Mouse (Mus musculus) hindbrain, embryonic 11.5 days (tissue): Measurements from ENCODE around the gene Ooep. TPM values are rescaled to one million over a fixed set of nuclear protein-coding genes. Genes with fewer than 3 reads are reported as not detected.

Source experiments
- ATAC-seq: fragments of 200-750 bp; cut with Nextera tagmentation; 2 replicates; pipeline ENCODE4 v1.8.0; 2017; ENCODE audit warnings: mild to moderate bottlenecking, moderate TSS enrichment, moderate library complexity; ENCODE audit not compliant: low FRiP score
- DNase-seq: peaks from one replicate; pipeline ENCODE4 v3.0.0-alpha.2; 2015; ENCODE audit warnings: low spot score
- H3K27ac ChIP-seq: fragments of 300-500 bp; sonication (generic); 2 replicates; pipeline ENCODE4 v1.5.1; 2014; ENCODE audit warnings: mild to moderate bottlenecking, low read depth, low read length
- H3K27me3 ChIP-seq: fragments of 300-500 bp; sonication (generic); 2 replicates; pipeline ENCODE4 v1.6.1; 2014; ENCODE audit warnings: mild to moderate bottlenecking, low read length, moderate library complexity, mixed read lengths; ENCODE audit not compliant: control insufficient read depth, insufficient read depth
- H3K36me3 ChIP-seq: fragments of 300-500 bp; sonication (generic); 2 replicates; pipeline ENCODE4 v1.6.1; 2014; ENCODE audit warnings: mild to moderate bottlenecking, low read length, moderate library complexity, mixed read lengths; ENCODE audit not compliant: control insufficient read depth, insufficient read depth
- H3K4me1 ChIP-seq: fragments of 300-500 bp; sonication (generic); replicated peaks from 2 replicates; pipeline ENCODE4 v1.6.1; 2014; ENCODE audit warnings: low read length, mixed read lengths; ENCODE audit not compliant: control insufficient read depth, insufficient read depth
- H3K4me2 ChIP-seq: fragments of 300-500 bp; sonication (generic); replicated peaks from 2 replicates; pipeline ENCODE4 v1.6.1; 2014; ENCODE audit warnings: mild to moderate bottlenecking, low read depth, low read length
- H3K4me3 ChIP-seq: fragments of 300-500 bp; sonication (generic); 2 replicates; pipeline ENCODE4 v1.5.1; 2014; ENCODE audit warnings: low read depth, low read length
- H3K9ac ChIP-seq: fragments of 300-500 bp; sonication (generic); 2 replicates; pipeline ENCODE4 v1.6.1; 2014; ENCODE audit warnings: low read depth, low read length
- H3K9me3 ChIP-seq: fragments of 300-500 bp; sonication (generic); 2 replicates; pipeline ENCODE4 v1.6.1; 2016; ENCODE audit warnings: low read length; ENCODE audit not compliant: control insufficient read depth
- WGBS: fragments of 180-500 bp; shearing (Covaris S2); extraction: QIAGEN DNeasy Blood & Tissue Kit; methylation state at CpG from one replicate; pipeline ENCODE4 v1.1.7; 2014; 5-methylcytosine and 5-hydroxymethylcytosine counted together
- polyA plus RNA-seq: library from polyadenylated mRNA; unstranded; fragments of >200 nt; fragmentation: Nextera tagmentation; extraction: Ambion mirVana; gene quantifications from 2 replicates; pipeline ENCODE4 v1.2.1, GENCODE M21; 2014

The Ooep gene
- polyA plus RNA-seq, 1 experiment from 2014 or later, result 3.3 TPM

- no peak overlapping the region for H3K9ac ChIP-seq
- ATAC-seq, result no peak
- 0 out of 2 replicates have a peak, but pooled peaks cover 2% of the 10 kb centered on the region for H3K4me1 ChIP-seq
- H3K36me3 ChIP-seq, result no peaks in the 10 kb centered on the region
- peaks cover 35% of the 10 kb centered on the region for H3K27me3 ChIP-seq
- H3K9me3 ChIP-seq, result no peaks in the 10 kb centered on the region
- DNase-seq, result no peak
- H3K4me3 ChIP-seq, result no peak overlapping the region
- 69% methylated on average over 7 of the region's 7 CpGs for WGBS
- H3K27ac ChIP-seq, result no peak overlapping the region
- H3K4me2 ChIP-seq, result no peak overlapping the region
These were observed 16.1 kb upstream of the Ooep start for GRCm38 (mm10) chr9:78394602-78395001.

GRCm38 (mm10) chr9:78393741-78394140 is 15.2 kb upstream of the Ooep start:
- Histone ChIP-seq H3K36me3 (no peaks in the 10 kb centered on the region), H3K27ac (no peak overlapping the region), H3K9ac (no peak overlapping the region), H3K4me3 (no peak overlapping the region), H3K4me1 (0 out of 2 replicates have a peak, but pooled peaks cover 2% of the 10 kb centered on the region), H3K27me3 (peaks cover 35% of the 10 kb centered on the region), H3K9me3 (no peaks in the 10 kb centered on the region), H3K4me2 (no peak overlapping the region)
- DNase-seq, result no peak
- WGBS, result 91% methylated on average over 10 of the region's 10 CpGs
- no peak for ATAC-seq

- H3K4me3 ChIP-seq, result no peak overlapping the region
- WGBS, result 64% methylated on average over 5 of the region's 5 CpGs
- ATAC-seq (no peak), DNase-seq (no peak)
- H3K4me1 ChIP-seq, result no peaks in the 10 kb centered on the region
- no peak overlapping the region for H3K27ac ChIP-seq
- H3K27me3 ChIP-seq, result peaks cover 12% of the 10 kb centered on the region
- no peak overlapping the region for H3K9ac ChIP-seq
- no peaks in the 10 kb centered on the region for H3K9me3 ChIP-seq
- no peaks in the 10 kb centered on the region for H3K36me3 ChIP-seq
- no peak overlapping the region for H3K4me2 ChIP-seq
These were observed 11.5 kb upstream of the Ooep start for GRCm38 (mm10) chr9:78389981-78390380.

- no peak overlapping the region for H3K9ac ChIP-seq
- no peak overlapping the region for H3K4me3 ChIP-seq
- DNase-seq, result no peak
- H3K36me3 ChIP-seq, result no peaks in the 10 kb centered on the region
- 88% methylated on average over 7 of the region's 7 CpGs for WGBS
- ATAC-seq, result no peak
- no peak overlapping the region for H3K27ac ChIP-seq
- H3K4me1 ChIP-seq, result no peaks in the 10 kb centered on the region
- H3K4me2 ChIP-seq, result no peak overlapping the region
- no peaks in the 10 kb centered on the region for H3K27me3 ChIP-seq
- no peaks in the 10 kb centered on the region for H3K9me3 ChIP-seq
These were observed 8.4 kb upstream of the Ooep start for GRCm38 (mm10) chr9:78386947-78387346.

- Histone ChIP-seq H3K4me3 (no peak overlapping the region), H3K27ac (no peak overlapping the region), H3K9me3 (no peaks in the 10 kb centered on the region), H3K36me3 (no peaks in the 10 kb centered on the region), H3K27me3 (no peaks in the 10 kb centered on the region), H3K9ac (no peak overlapping the region), H3K4me1 (no peaks in the 10 kb centered on the region), H3K4me2 (no peak overlapping the region)
- 45% methylated on average over 3 of the region's 3 CpGs for WGBS
- DNase-seq (peak; percentile 20), ATAC-seq (no peak)
These were observed 7.4 kb upstream of the Ooep start for GRCm38 (mm10) chr9:78385893-78386292.

- H3K4me2 ChIP-seq, result peak overlapping the region; percentile 55; the same call in 1 of the 2 replicates
- H3K9ac ChIP-seq, result no peak overlapping the region
- 33% methylated on average over 8 of the region's 8 CpGs for WGBS
- no peaks in the 10 kb centered on the region for H3K9me3 ChIP-seq
- H3K27ac ChIP-seq, result no peak overlapping the region
- H3K4me1 ChIP-seq, result no peaks in the 10 kb centered on the region
- no peaks in the 10 kb centered on the region for H3K27me3 ChIP-seq
- no peak for ATAC-seq
- no peak overlapping the region for H3K4me3 ChIP-seq
- no peak for DNase-seq
- no peaks in the 10 kb centered on the region for H3K36me3 ChIP-seq
These were observed 979 bp downstream of the Ooep start for GRCm38 (mm10) chr9:78377546-78377945.

- no peak for ATAC-seq
- 79% methylated on average over 4 of the region's 4 CpGs for WGBS
- H3K9ac ChIP-seq, result no peak overlapping the region
These were observed 3.0 kb downstream of the Ooep start for GRCm38 (mm10) chr9:78375486-78375885.

GRCm38 (mm10) chr9:78374885-78375389 is 3.6 kb downstream of the Ooep start:
- H3K27ac ChIP-seq, result no peak overlapping the region
- ATAC-seq, result no peak
- no peaks in the 10 kb centered on the region for H3K9me3 ChIP-seq
- no peak overlapping the region for H3K9ac ChIP-seq
- H3K36me3 ChIP-seq, result no peaks in the 10 kb centered on the region
- WGBS, result 68% methylated on average over 1 of the region's 1 CpGs
- DNase-seq, result no peak
- no peaks in the 10 kb centered on the region for H3K4me1 ChIP-seq
- H3K4me3 ChIP-seq, result no peak overlapping the region
- no peak overlapping the region for H3K4me2 ChIP-seq
- no peaks in the 10 kb centered on the region for H3K27me3 ChIP-seq

More at GRCm38 (mm10) chr9:78375486-78375885, 3.0 kb downstream of the Ooep start:
- no peaks in the 10 kb centered on the region for H3K4me1 ChIP-seq
- H3K4me2 ChIP-seq, result no peak overlapping the region
- H3K27me3 ChIP-seq, result no peaks in the 10 kb centered on the region
- no peaks in the 10 kb centered on the region for H3K9me3 ChIP-seq
- no peak for DNase-seq
- H3K4me3 ChIP-seq, result no peak overlapping the region
- no peak overlapping the region for H3K27ac ChIP-seq
- H3K36me3 ChIP-seq, result no peaks in the 10 kb centered on the region

GRCm38 (mm10) chr9:78374397-78374796 is 4.1 kb downstream of the Ooep start:
- H3K9me3 ChIP-seq, result no peaks in the 10 kb centered on the region
- no peak for ATAC-seq
- no peaks in the 10 kb centered on the region for H3K4me1 ChIP-seq
- WGBS, result 65% methylated on average over 5 of the region's 5 CpGs
- H3K4me3 ChIP-seq, result no peak overlapping the region
- no peaks in the 10 kb centered on the region for H3K36me3 ChIP-seq
- H3K27me3 ChIP-seq, result no peaks in the 10 kb centered on the region
- H3K9ac ChIP-seq, result no peak overlapping the region
- DNase-seq, result no peak
- no peak overlapping the region for H3K27ac ChIP-seq
- no peak overlapping the region for H3K4me2 ChIP-seq
